Mouse (Mus musculus) spleen, adult 2 months (tissue): Measurements from ENCODE around the gene Klc4.

ENCODE experiments used
- CTCF ChIP-seq: fragments of 200-500 bp; IDR thresholded peaks from 2 replicates; pipeline ENCODE4 v1.5.1; 2011; ENCODE audit warnings: mild to moderate bottlenecking, inconsistent platforms; ENCODE audit not compliant: insufficient read depth, insufficient read length, insufficient replicate concordance; ENCODE audit errors: extremely low read depth
- POLR2A ChIP-seq: fragments of 200-500 bp; IDR thresholded peaks from 2 replicates; pipeline ENCODE4 v1.6.1; 2011; ENCODE audit warnings: low read depth, low read length, inconsistent platforms

GRCm38 (mm10) chr17:46645561-46646321 lies at the start of gene Klc4, which contains the start of gene Mrpl2:
- no peak for TF ChIP-seq CTCF
- TF ChIP-seq POLR2A: peak; percentile 75
